Mouse (Mus musculus) hindbrain, embryonic 10.5 days (tissue): ENCODE results near the gene H6pd. TPM values are rescaled to one million over a fixed set of nuclear protein-coding genes. Genes with fewer than 3 reads are reported as not detected.

ENCODE experiments used
- DNase-seq: peaks from one replicate; pipeline ENCODE4 v3.0.0-alpha.2; 2017; ENCODE audit warnings: low spot score
- H3K27ac ChIP-seq: fragments of 300-500 bp; sonication (generic); 2 replicates; pipeline ENCODE4 v1.5.1; 2016; ENCODE audit warnings: mild to moderate bottlenecking, moderate library complexity
- H3K27me3 ChIP-seq: fragments of 300-500 bp; sonication (generic); 2 replicates; pipeline ENCODE4 v1.6.1; 2016; ENCODE audit warnings: mild to moderate bottlenecking; ENCODE audit not compliant: poor library complexity, insufficient read depth, severe bottlenecking
- H3K36me3 ChIP-seq: fragments of 300-500 bp; sonication (generic); 2 replicates; pipeline ENCODE4 v1.6.1; 2016; ENCODE audit warnings: mild to moderate bottlenecking, moderate library complexity
- H3K4me1 ChIP-seq: fragments of 300-500 bp; sonication (generic); replicated peaks from 2 replicates; pipeline ENCODE4 v1.6.1; 2016; ENCODE audit warnings: mild to moderate bottlenecking
- H3K4me3 ChIP-seq: fragments of 300-500 bp; sonication (generic); 2 replicates; pipeline ENCODE4 v1.5.1; 2016; ENCODE audit warnings: mild to moderate bottlenecking, moderate library complexity
- H3K9me3 ChIP-seq: fragments of 300-500 bp; sonication (generic); 2 replicates; pipeline ENCODE4 v1.6.1; 2016; ENCODE audit warnings: mild to moderate bottlenecking, moderate library complexity
- WGBS: fragments of 180-500 bp; shearing (Covaris S2); methylation state at CpG from one replicate; pipeline ENCODE4 v1.1.7; 2016; 5-methylcytosine and 5-hydroxymethylcytosine counted together
- polyA plus RNA-seq: library from polyadenylated mRNA; unstranded; fragments of >200 nt; fragmentation: Nextera tagmentation; extraction: Ambion mirVana; gene quantifications from 2 replicates; pipeline ENCODE4 v1.2.1, GENCODE M21; 2016

The H6pd gene
- polyA plus RNA-seq, 1 experiment from 2014 or later, result 5.6 TPM

- H3K36me3 ChIP-seq, result no peaks in the 10 kb centered on the region
- H3K4me1 ChIP-seq, result peaks cover 60% of the 10 kb centered on the region
- H3K27me3 ChIP-seq, result peaks cover 31% of the 10 kb centered on the region
- WGBS, result 63% methylated on average over 8 of the region's 8 CpGs
- no peak overlapping the region for H3K27ac ChIP-seq
- no peak for DNase-seq
- no peaks in the 10 kb centered on the region for H3K9me3 ChIP-seq
- no peak overlapping the region for H3K4me3 ChIP-seq
Measured at GRCm38 (mm10) chr4:149938701-149939100, 70.1 kb downstream of the H6pd start.

GRCm38 (mm10) chr4:149936921-149937320 is 71.9 kb downstream of the H6pd start:
- peaks cover 3% of the 10 kb centered on the region; the same call in 1 of the 2 replicates for H3K9me3 ChIP-seq
- peak overlapping the region; percentile 43 for H3K27ac ChIP-seq
- peaks cover 18% of the 10 kb centered on the region for H3K27me3 ChIP-seq
- DNase-seq, result no peak
- H3K36me3 ChIP-seq, result no peaks in the 10 kb centered on the region
- no peak overlapping the region for H3K4me3 ChIP-seq
- 58% methylated on average over 5 of the region's 5 CpGs for WGBS
- peaks cover 48% of the 10 kb centered on the region for H3K4me1 ChIP-seq

- H3K36me3 ChIP-seq, result no peaks in the 10 kb centered on the region
- peaks cover 44% of the 10 kb centered on the region for H3K4me1 ChIP-seq
- WGBS, result 88% methylated on average over 6 of the region's 6 CpGs
Measured at GRCm38 (mm10) chr4:149935470-149935869, 73.4 kb downstream of the H6pd start.

GRCm38 (mm10) chr4:149933519-149934245 is 75.1 kb downstream of the H6pd start:
- Histone ChIP-seq H3K27ac (no peak overlapping the region), H3K4me3 (no peak overlapping the region), H3K36me3 (no peaks in the 10 kb centered on the region), H3K27me3 (peaks cover 5% of the 10 kb centered on the region; the same call in 1 of the 2 replicates), H3K4me1 (peaks cover 38% of the 10 kb centered on the region), H3K9me3 (peaks cover 5% of the 10 kb centered on the region; the same call in 1 of the 2 replicates)
- no peak for DNase-seq
- 92% methylated on average over 16 of the region's 16 CpGs for whole genome bisulfite sequencing

More at GRCm38 (mm10) chr4:149935470-149935869, 73.4 kb downstream of the H6pd start:
- Histone ChIP-seq H3K27ac (no peak overlapping the region), H3K9me3 (peaks cover 5% of the 10 kb centered on the region; the same call in 1 of the 2 replicates), H3K4me3 (no peak overlapping the region), H3K27me3 (peaks cover 5% of the 10 kb centered on the region)
- DNase-seq, result no peak

DNA sequence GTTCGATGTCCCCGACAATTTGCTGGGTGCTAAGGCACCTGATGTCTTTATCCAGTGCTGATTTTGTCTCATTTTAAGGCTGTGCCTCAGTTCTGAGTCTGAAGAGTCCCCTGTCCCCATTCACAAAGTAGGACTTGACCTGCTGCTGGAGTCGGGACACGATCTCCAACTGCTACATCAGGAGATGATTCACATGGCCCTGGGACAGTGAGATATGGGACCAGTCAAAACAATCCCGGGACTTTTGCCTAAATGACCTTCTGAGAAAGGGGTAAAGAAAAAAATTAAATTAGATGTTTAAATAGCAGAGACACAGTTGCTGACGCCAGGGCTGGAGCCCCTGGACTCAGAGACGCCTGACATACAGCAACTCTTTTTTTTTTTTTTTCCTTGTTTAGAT is 75.8 kb downstream of the H6pd start:
- H3K4me1 ChIP-seq, result peaks cover 31% of the 10 kb centered on the region
- H3K4me3 ChIP-seq, result no peak overlapping the region
- H3K36me3 ChIP-seq, result no peaks in the 10 kb centered on the region
- H3K27ac ChIP-seq, result no peak overlapping the region
- peaks cover 5% of the 10 kb centered on the region; the same call in 1 of the 2 replicates for H3K27me3 ChIP-seq
- H3K9me3 ChIP-seq, result peaks cover 5% of the 10 kb centered on the region; the same call in 1 of the 2 replicates
- WGBS, result 93% methylated on average over 7 of the region's 7 CpGs
- DNase-seq, result no peak

GRCm38 (mm10) chr4:149932108-149932815 is 76.6 kb downstream of the H6pd start:
- peaks cover 5% of the 10 kb centered on the region; the same call in 1 of the 2 replicates for H3K27me3 ChIP-seq
- H3K9me3 ChIP-seq, result peaks cover 5% of the 10 kb centered on the region; the same call in 1 of the 2 replicates
- no peak for DNase-seq
- no peak overlapping the region for H3K4me3 ChIP-seq
- H3K4me1 ChIP-seq, result peaks cover 24% of the 10 kb centered on the region
- 88% methylated on average over 9 of the region's 9 CpGs for WGBS
- no peaks in the 10 kb centered on the region for H3K36me3 ChIP-seq
- H3K27ac ChIP-seq, result no peak overlapping the region

- 70% methylated on average over 3 of the region's 3 CpGs for WGBS
Measured at GRCm38 (mm10) chr4:149930755-149931154, 78.1 kb downstream of the H6pd start.

More at GRCm38 (mm10) chr4:149930755-149931154, 78.1 kb downstream of the H6pd start:
- Histone ChIP-seq H3K9me3 (peaks cover 8% of the 10 kb centered on the region; the same call in 1 of the 2 replicates), H3K27ac (no peak overlapping the region), H3K4me3 (no peak overlapping the region), H3K4me1 (peaks cover 13% of the 10 kb centered on the region), H3K36me3 (no peaks in the 10 kb centered on the region), H3K27me3 (peaks cover 5% of the 10 kb centered on the region; the same call in 1 of the 2 replicates)
- no peak for DNase-seq

Other genes starting within 250 kb of the H6pd start
- gene Slc25a33, start 234.7 kb downstream of the H6pd start, polyA plus RNA-seq, result 19.1 and 20.3 TPM in 2 replicates
- gene Spsb1, start 54.0 kb downstream of the H6pd start, polyA plus RNA-seq, result 10.7 and 12.0 TPM in 2 replicates
- 0.59 and 0.81 TPM in 2 replicates for gene Gpr157, start 78.3 kb upstream of the H6pd start, polyA plus RNA-seq
- 1.1 and 2.0 TPM in 2 replicates for gene Slc2a5, start 110.3 kb upstream of the H6pd start, polyA plus RNA-seq
- not detected in 2 replicates for gene Slc2a7, start 139.9 kb upstream of the H6pd start, polyA plus RNA-seq
- 0.14 TPM in 1 of 2 replicates, not detected in the other for gene Car6, start 192.3 kb upstream of the H6pd start, polyA plus RNA-seq
- 2,517 and 3,327 TPM in 2 replicates for gene Eno1, start 227.7 kb upstream of the H6pd start, polyA plus RNA-seq